Mouse (Mus musculus) kidney, postnatal 14 days (tissue): ENCODE measurements at regions not wholly inside any gene's neighbourhood (a gene's known extent, or its start where the extent isn't known, plus 50 kb on each side); places are given as distances from the start of the nearest gene placed in this dataset.

ENCODE experiments used
- DNase-seq: peaks from one replicate; pipeline ENCODE4 v3.0.0; 2022; ENCODE audit warnings: mixed read lengths

GRCm38 (mm10) chr11:110588280-110588679 is 189.4 kb downstream of the Map2k6 start:
- no peak for DNase-seq

DNA sequence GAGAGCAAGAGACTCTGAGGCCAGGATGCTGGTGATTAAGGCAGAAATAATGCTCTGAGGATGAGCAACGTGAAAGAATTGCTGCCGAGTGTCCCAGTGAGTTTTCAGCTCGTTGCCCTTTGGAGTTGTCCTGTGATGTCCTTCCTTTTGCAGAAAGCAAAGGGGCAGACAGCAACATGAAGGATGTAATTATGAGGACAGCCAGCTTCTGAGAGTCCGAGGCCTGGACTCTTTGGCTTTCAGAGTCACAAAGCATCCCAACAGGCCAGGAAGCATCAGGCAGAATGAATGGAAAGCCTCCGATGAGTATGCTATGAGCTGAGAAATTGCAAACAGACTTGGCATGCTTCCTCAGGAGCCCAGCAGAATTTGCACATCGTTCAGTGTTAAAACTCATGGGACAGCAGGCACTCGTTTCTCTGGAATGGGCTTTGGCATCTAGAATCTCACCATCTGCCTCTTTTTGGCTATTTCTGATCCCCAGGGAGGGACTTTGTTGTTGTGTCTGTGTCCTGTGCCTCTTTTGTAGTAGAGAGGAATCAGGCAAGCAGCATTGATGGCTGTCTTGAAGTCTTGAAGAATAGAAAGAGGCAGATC is 196.4 kb downstream of the Map2k6 start:
- no peak for DNase-seq

DNA sequence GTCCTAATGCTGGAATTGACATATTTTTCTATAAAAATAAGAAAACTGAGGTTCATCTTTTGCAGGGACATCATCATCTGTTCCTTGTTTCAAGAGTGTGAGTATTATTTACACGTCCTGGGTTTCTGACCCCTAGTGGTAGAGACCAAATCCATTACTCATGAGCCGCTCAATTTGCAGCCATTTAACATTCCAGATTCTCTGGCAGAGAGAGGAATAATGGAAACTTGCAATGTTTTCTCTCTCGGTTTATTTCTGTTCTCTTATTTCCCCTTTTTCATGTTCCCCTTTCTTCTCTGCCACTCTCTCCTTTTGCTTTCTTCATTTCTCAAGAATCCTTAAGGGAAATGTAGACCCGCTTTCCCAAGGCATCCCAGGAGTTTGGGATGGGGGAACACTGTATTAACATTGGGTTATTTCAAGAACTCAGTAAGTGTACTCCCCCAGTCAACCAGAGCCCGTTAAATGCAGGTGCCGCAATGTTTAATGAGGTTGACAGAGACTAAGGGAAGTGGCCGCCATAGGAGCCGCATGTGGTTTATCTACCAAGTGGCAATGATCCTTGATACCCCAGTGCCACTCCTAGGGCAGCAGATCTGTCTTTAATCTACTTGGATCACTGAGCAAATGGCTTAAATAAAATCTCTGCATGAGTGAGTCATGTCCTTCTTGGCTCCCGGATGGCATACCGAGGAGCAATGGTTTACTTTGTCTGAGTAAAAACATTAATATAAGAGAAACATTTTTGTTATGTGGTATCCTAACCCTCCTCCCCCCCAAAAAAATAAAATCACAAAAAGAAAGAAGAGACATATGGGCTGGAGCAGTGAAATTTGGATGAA is 206.3 kb downstream of the Map2k6 start:
- no peak for DNase-seq

DNA sequence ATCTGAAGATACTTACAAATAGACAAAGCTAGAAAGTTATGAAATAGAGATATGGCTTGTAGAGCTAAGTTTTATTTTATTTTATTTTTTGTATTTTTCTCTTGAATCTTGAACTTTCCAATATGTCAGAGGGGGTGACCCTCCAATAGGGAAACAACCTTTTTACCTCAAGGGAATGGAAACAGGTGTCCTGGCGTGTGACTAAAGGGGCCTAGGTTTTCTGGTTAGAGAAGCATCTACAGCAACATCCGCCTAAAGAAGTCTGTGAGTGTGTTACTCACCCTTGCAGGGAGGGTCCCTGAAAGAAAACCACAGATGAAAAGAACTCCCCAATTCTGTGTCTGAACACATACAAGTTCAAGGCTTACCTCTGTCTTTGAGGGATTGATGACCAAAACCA is 210.4 kb downstream of the Map2k6 start:
- DNase-seq: no peak

GRCm38 (mm10) chr11:110610831-110611230 is 211.9 kb downstream of the Map2k6 start:
- no peak for DNase-seq

DNA sequence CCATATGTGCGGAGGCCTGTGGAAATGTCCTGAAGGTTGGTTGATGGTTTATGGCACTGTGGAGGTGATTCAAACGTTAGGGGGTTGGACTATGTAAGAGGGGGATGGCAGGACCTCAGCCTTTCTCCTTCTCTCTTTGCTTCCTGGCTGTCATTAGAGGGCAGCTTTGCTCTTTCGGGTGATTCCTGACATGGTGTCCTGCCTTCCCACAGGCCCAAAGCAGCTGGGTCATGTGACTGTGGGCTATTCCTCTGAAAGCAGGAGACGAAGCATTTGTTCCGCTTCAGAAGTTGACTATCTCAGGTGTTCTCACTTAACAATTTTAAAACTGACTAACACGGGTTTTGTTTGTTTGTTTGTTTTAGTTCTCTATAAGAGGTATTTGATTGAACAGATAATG is 233.1 kb downstream of the Map2k6 start:
- peak; percentile 10 for DNase-seq

DNA sequence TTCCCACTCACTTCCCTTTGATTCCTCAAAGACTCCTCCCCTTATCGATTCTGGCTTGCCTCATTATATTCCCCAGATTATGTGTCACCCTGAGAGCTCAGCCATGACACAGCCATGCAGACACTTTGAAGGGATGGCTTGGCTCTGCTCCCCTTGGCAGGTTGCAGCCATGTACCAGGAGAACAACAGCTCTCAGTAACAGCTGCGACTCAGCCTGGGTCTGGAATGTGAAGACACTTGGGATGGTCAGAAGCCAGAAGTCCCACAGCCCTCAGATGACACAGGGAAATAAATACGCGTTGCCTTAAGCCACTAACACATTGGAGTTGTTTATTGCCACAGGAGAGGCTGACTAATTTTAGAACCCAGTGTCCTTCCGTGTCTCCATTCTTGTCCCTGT is 234.4 kb downstream of the Map2k6 start:
- no peak for DNase-seq

DNA sequence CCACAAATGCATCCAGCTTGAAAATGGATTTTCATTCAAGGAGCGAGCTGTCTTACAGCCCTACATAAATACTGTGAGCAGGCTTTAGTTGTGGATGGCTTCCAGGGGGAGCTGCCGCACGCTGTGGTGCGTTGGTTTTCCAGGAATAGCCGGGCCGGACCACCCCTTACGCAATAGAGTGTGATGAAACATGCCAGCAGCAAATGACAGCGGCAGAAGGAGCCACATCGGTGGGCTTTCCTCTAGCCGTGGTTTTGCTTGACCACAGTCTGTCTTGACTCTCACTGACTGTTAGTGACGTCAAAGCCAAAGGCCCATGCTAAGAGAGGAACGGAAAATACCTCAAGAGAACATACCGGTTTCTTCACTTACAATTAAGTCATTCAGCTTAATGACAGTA is 243.6 kb downstream of the Map2k6 start:
- no peak for DNase-seq

- no peak for DNase-seq
Measured at GRCm38 (mm10) chr11:110649575-110650210, 250.8 kb downstream of the Map2k6 start.

GRCm38 (mm10) chr11:110652068-110652467 is 253.1 kb downstream of the Map2k6 start:
- no peak for DNase-seq

- no peak for DNase-seq
Measured at GRCm38 (mm10) chr11:110656524-110657156, 257.7 kb downstream of the Map2k6 start.

DNA sequence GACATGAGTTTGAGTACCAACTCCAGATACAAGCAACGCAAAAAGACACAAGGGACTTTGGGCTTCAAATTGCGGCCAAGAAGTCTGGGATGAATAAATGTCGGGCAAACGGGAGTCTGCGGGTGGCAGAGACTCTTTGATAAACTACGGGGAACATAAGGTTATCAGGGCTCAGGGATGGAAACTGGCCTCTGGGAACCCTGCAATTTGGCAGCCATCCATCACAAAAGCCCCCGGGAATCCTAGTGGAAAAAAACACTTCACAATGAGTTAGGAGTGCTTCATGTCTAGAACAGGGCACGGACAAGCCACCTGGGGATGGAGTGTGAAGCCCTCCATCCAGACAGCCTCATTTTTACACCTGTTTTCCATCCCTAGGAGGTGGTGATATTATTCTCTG is 258.9 kb downstream of the Map2k6 start:
- no peak for DNase-seq

DNA sequence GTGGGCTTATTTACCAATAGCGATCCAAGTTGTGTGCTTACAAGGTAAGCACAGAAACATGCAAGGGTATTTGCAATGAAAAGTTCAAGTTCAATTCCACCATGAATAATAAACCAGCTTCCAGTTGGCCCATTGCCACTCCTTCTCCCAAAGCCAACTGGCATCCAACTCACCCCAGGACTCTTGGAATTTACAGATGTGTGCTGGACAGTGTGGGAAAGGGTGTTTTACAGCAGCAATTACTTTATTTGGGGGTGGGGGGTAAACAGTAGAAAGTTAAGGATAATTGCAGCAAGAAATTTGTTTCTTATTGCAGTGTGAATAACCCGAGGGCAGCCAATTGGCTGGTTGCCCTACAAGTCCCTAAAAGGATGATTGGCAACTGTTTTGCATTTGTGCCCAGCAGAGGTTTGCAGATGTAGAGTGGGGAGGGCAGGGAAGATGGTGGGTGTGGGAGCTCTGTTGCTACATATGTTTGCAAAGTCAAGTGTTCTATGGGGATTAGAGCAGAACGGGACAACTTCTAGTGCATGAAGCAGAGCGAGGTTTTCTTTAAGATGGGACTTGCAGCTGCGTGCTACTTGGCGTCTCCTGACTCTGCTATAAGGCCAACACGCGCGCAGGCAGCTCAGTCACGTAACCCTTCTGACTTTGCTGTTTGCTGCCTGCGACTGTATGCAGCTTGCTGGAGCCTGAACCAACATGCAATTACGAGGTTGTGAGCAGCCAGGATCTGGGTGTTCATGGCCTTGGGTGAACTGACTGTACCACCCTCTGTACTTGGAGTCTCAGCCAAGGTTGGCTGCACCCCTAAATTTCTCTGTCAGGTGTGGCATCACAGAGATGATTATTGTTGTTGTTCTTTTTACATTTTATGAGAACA is 271.9 kb downstream of the Map2k6 start:
- DNase-seq: peak; percentile 61

GRCm38 (mm10) chr11:110672941-110673340 is 274.0 kb downstream of the Map2k6 start:
- no peak for DNase-seq

- DNase-seq: no peak
Measured at GRCm38 (mm10) chr11:110692824-110693223, 275.0 kb upstream of the Kcnj16 start.

DNA sequence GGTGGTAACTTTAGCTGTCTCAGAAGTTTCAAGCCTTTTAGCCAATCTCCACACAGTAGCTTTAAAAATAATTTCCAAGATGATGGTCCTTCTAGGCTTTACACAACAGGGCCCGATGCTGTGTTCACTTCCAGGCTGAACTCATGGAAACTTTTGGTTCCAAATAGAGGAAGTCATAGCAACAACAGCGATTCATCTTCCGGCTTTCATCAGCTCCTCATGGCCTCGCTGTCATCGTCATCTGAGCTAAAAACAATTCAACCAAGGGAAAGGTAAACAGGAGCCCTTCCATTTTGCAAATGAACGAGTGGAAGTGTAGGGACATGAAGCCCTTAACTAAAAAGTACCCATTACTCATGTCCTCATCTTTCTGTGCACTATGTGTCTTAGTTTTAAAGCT is 270.8 kb upstream of the Kcnj16 start:
- no peak for DNase-seq

DNA sequence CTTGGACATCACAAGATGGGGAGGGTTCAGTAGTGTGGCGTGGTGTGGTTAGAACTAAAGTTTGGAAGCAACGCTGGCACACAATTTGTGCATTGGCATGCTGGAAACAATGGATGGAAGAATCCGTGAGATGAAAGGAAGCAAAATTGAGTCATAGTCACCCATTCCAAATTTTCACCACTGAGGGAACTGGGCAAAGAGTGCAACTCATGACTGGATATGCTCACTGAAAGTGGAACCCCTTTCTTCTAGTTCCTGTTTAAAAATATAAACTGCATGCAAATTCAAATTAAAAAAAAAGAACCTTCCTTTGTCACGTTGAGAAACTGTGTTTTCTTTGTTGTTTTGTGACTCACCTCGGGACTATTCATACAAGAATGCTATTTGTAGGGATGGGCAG is 269.5 kb upstream of the Kcnj16 start:
- DNase-seq: no peak

GRCm38 (mm10) chr11:110700976-110701375 is 266.9 kb upstream of the Kcnj16 start:
- DNase-seq: no peak

GRCm38 (mm10) chr11:110702119-110702518 is 265.7 kb upstream of the Kcnj16 start:
- DNase-seq: no peak

GRCm38 (mm10) chr11:110703511-110703910 is 264.3 kb upstream of the Kcnj16 start:
- DNase-seq: no peak

GRCm38 (mm10) chr11:110707328-110707727 is 260.5 kb upstream of the Kcnj16 start:
- DNase-seq: no peak

GRCm38 (mm10) chr11:110715300-110715699 is 252.5 kb upstream of the Kcnj16 start:
- DNase-seq: no peak

DNA sequence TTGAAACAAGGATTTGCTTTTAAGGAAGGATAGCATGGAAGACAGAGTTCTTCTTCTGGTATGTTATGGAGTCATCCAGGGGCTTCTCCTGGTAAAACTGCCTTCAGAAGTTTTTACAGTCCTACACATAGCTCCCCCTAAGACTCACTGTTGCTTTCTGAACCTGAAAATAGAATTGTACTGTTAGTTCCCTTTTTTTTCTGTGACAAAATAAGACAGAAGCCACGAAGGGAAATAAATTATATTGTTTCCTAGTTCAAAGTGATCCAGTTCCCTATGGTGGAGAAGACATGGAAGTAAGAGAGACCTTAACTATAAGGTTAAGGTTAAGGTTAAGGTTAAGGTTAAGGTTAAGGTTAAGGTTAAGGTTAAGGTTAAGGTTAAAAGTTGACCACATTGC is 251.5 kb upstream of the Kcnj16 start:
- no peak for DNase-seq
